Mouse (Mus musculus): Measurements from ENCODE around the gene Oog1.
"Not testable (repeated sequence)": the region's sequence is repeated elsewhere in the genome, so short reads cannot be mapped to it uniquely, and the experiment has no call there.

DNA sequence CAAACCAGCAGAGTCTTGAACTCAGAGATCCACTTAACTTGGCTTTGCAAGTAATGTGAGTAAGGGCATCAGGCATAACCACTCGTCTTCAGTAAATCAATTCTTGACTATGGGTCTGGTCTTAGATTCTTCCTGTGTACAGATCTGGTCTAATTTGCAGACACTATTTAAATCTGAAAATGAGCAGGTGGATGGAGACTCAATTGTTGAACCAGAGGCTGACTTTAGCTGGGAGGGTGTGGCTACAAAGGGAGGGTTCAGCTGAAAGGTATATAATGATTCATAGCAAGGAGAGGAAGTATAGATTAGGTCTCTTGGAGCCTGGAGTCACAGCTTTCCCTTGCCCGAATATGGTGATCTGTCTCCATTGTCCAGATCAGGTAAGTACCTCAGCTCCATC, at the start of gene Oog1:
- TF ChIP-seq CTCF (IDR thresholded peaks at IDR 0.05; ENCODE audit: control insufficient read depth, insufficient read depth, insufficient read length); CEBPB (IDR thresholded peaks at IDR 0.05; ENCODE audit: low read depth): not testable (repeated sequence)
